ENCODE assay signal across 8 mouse cellular contexts in genomic region chr16:4667190-4667808, GRCm38 (mm10). TPM values are rescaled to one million over a fixed set of nuclear protein-coding genes. Genes with fewer than 3 reads are reported as not detected.
DNase-seq lines count a peak whose midpoint lies in the region; ATAC-seq and TF ChIP-seq lines count a peak whose summit lies in the region.

No protein-coding gene starts in this region.

- WGBS in forebrain, embryonic 11.5 days, result 19% methylated on average over 3 of the region's 3 CpGs
- 18% methylated on average over 3 of the region's 3 CpGs for WGBS in liver, embryonic 14.5 days (ENCODE audit: insufficient replicate concordance)
- WGBS in neural tube, embryonic 12.5 days, result 26% methylated on average over 3 of the region's 3 CpGs
- 32% methylated on average over 3 of the region's 3 CpGs for WGBS in stomach, embryonic 16.5 days

- in situ Hi-C loops in CH12.LX (cut with MboI; ENCODE audit: low pct_ligation_motif_present, low pct_unique_long_range_greater_than_20kb, low sequenced_read_pairs), result no loop called here

- H3K27ac ChIP-seq in CH12.LX (ENCODE audit: insufficient read depth, low read depth), result no peak overlapping the region
- H3K27ac ChIP-seq in forebrain, embryonic 11.5 days (ENCODE audit: low read depth, low read length), result no peak overlapping the region
- H3K27ac ChIP-seq in liver, embryonic 14.5 days, result no peak overlapping the region
- H3K27ac ChIP-seq in neural tube, embryonic 12.5 days, result no peak overlapping the region
- no peak overlapping the region for H3K27ac ChIP-seq in stomach, embryonic 16.5 days (ENCODE audit: low read length)

- H3K36me3 ChIP-seq in CH12.LX (replicated peaks in 1 of 2; ENCODE audit: control insufficient read depth in 1 of 2, insufficient read depth in 1 of 2, low read length in 1 of 2), result peaks cover 73 to 88% of the 10 kb centered on the region in 2 experiments
- no peaks in the 10 kb centered on the region for H3K36me3 ChIP-seq in forebrain, embryonic 11.5 days (ENCODE audit: control insufficient read depth, insufficient read depth, low read length)
- no peaks in the 10 kb centered on the region; the same call in 1 of the 2 replicates for H3K36me3 ChIP-seq in liver, embryonic 14.5 days (replicated peaks; ENCODE audit: control insufficient read depth, insufficient read depth, low read depth)
- H3K36me3 ChIP-seq in neural tube, embryonic 12.5 days, result peaks cover 50% of the 10 kb centered on the region
- H3K36me3 ChIP-seq in stomach, embryonic 16.5 days (ENCODE audit: control insufficient read depth, insufficient read depth, low read length), result peaks cover under 1% of the 10 kb centered on the region; the same call in 1 of the 2 replicates

- peak; percentile 88 to 99 for TF ChIP-seq CTCF in CH12.LX (conservative IDR thresholded peaks at IDR 0.05 in 1 of 2, IDR thresholded peaks at IDR 0.05 in 1 of 2; ENCODE audit: low read depth in 2 of 2, low read length in 2 of 2)
- TF ChIP-seq CTCF in liver, embryonic 14.5 days (IDR thresholded peaks at IDR 0.05; ENCODE audit: low read depth), result peak; percentile 97

- TF ChIP-seq EP300 in CH12.LX (IDR thresholded peaks at IDR 0.05; ENCODE audit: low read length), result no peak
- no peak for TF ChIP-seq EP300 in liver, embryonic 14.5 days (IDR thresholded peaks at IDR 0.05; ENCODE audit: low read depth)

- dilution Hi-C loops in CH12.LX (cut with MboI; ENCODE audit: extremely low pct_ligation_motif_present, extremely low pct_unique_long_range_greater_than_20kb, low sequenced_read_pairs), result no loop called here

- H3K9me3 ChIP-seq in CH12.LX (replicated peaks; ENCODE audit: low read length), result no peaks in the 10 kb centered on the region
- no peaks in the 10 kb centered on the region for H3K9me3 ChIP-seq in forebrain, embryonic 11.5 days (ENCODE audit: control insufficient read depth, low read length)
- no peaks in the 10 kb centered on the region for H3K9me3 ChIP-seq in liver, embryonic 14.5 days (ENCODE audit: control insufficient read depth, low read length)
- no peaks in the 10 kb centered on the region for H3K9me3 ChIP-seq in neural tube, embryonic 12.5 days
- no peaks in the 10 kb centered on the region for H3K9me3 ChIP-seq in stomach, embryonic 16.5 days (replicated peaks; ENCODE audit: control insufficient read depth, low read length)

- H3K4me1 ChIP-seq in CH12.LX (ENCODE audit: control insufficient read depth in 1 of 2, insufficient read depth in 2 of 2), result peaks cover 0 to 15% of the 10 kb centered on the region in 2 experiments; a peak in 2 of 4 replicates
- no peaks in the 10 kb centered on the region for H3K4me1 ChIP-seq in forebrain, embryonic 11.5 days (replicated peaks; ENCODE audit: control insufficient read depth, insufficient read depth, low read length)
- no peaks in the 10 kb centered on the region for H3K4me1 ChIP-seq in liver, embryonic 14.5 days (replicated peaks; ENCODE audit: control insufficient read depth in 2 of 2, insufficient read depth in 2 of 2, low read length in 1 of 2)
- no peaks in the 10 kb centered on the region for H3K4me1 ChIP-seq in neural tube, embryonic 12.5 days
- no peaks in the 10 kb centered on the region for H3K4me1 ChIP-seq in stomach, embryonic 16.5 days (ENCODE audit: control insufficient read depth, insufficient read depth, low read length)

- H3K9ac ChIP-seq in CH12.LX (ENCODE audit: insufficient read depth, low read depth), result no peak overlapping the region
- no peak overlapping the region for H3K9ac ChIP-seq in forebrain, embryonic 11.5 days (ENCODE audit: low read length)
- no peak overlapping the region for H3K9ac ChIP-seq in liver, embryonic 14.5 days (replicated peaks)
- H3K9ac ChIP-seq in neural tube, embryonic 12.5 days, result no peak overlapping the region
- peak overlapping the region; percentile 13; the same call in 1 of the 2 replicates for H3K9ac ChIP-seq in stomach, embryonic 16.5 days (ENCODE audit: low read length)

- H3K4me3 ChIP-seq in CH12.LX (replicated peaks in 1 of 3; ENCODE audit: low read depth in 2 of 3, low read length in 2 of 3, poor library complexity in 1 of 3), result no peak overlapping the region
- no peak overlapping the region for H3K4me3 ChIP-seq in forebrain, embryonic 11.5 days (ENCODE audit: low read depth, low read length)
- H3K4me3 ChIP-seq in liver, embryonic 14.5 days (ENCODE audit: insufficient read depth in 1 of 2, low read depth in 2 of 2, low read length in 2 of 2), result no peak overlapping the region
- H3K4me3 ChIP-seq in neural tube, embryonic 12.5 days, result no peak overlapping the region
- H3K4me3 ChIP-seq in stomach, embryonic 16.5 days (replicated peaks; ENCODE audit: low read length), result no peak overlapping the region

- no peaks in the 10 kb centered on the region for H3K79me2 ChIP-seq in CH12.LX (replicated peaks; ENCODE audit: control insufficient read depth, extremely low read depth, insufficient read depth, poor library complexity, severe bottlenecking)

- H3K27me3 ChIP-seq in CH12.LX (replicated peaks), result no peaks in the 10 kb centered on the region
- H3K27me3 ChIP-seq in forebrain, embryonic 11.5 days (ENCODE audit: control insufficient read depth, insufficient read depth, low read length), result no peaks in the 10 kb centered on the region
- no peaks in the 10 kb centered on the region for H3K27me3 ChIP-seq in liver, embryonic 14.5 days (ENCODE audit: control insufficient read depth, insufficient read depth, low read length)
- H3K27me3 ChIP-seq in neural tube, embryonic 12.5 days (replicated peaks), result no peaks in the 10 kb centered on the region
- H3K27me3 ChIP-seq in stomach, embryonic 16.5 days (ENCODE audit: control insufficient read depth, insufficient read depth, low read length), result no peaks in the 10 kb centered on the region

- no peak for TF ChIP-seq POLR2A in CH12.LX (IDR thresholded peaks at IDR 0.05; ENCODE audit: low read depth, low read length)

- peak; percentile 93 for DNase-seq in CH12.LX (ENCODE audit: extremely low read depth)
- peak; percentile 80 for DNase-seq in c-Kit-positive CD71-negative TER-119-negative erythroid progenitor cells, embryonic 14.5 days (ENCODE audit: low read depth)
- peak; percentile 89 for DNase-seq in forebrain, embryonic 11.5 days (ENCODE audit: low spot score)
- DNase-seq in heart, postnatal 10 days, result peak; percentile 92 to 95
- peak; percentile 91 to 97 for DNase-seq in kidney, postnatal 36 days
- DNase-seq in liver, embryonic 14.5 days (ENCODE audit: low read depth in 3 of 3, low spot score in 3 of 3), result peak; percentile 57 to 61 (median 61)

- peak; percentile 99 for TF ChIP-seq RAD21 in CH12.LX (IDR thresholded peaks at IDR 0.05; ENCODE audit: low read depth, low read length)

- peak; percentile 74 for ATAC-seq in forebrain, embryonic 11.5 days (replicated peaks; ENCODE audit: low FRiP score)
- peak; percentile 69; the same call in 1 of the 2 replicates for ATAC-seq in liver, embryonic 14.5 days (ENCODE audit: insufficient read depth)
- ATAC-seq in neural tube, embryonic 12.5 days (ENCODE audit: low FRiP score, low read depth), result peak; percentile 78
- peak; percentile 90; the same call in 1 of the 2 replicates for ATAC-seq in stomach, embryonic 16.5 days (ENCODE audit: insufficient read depth, low FRiP score)

- no peak overlapping the region for H3K4me2 ChIP-seq in CH12.LX (ENCODE audit: insufficient read depth, low read depth, poor library complexity, severe bottlenecking)
- no peak overlapping the region for H3K4me2 ChIP-seq in forebrain, embryonic 11.5 days (ENCODE audit: low read depth, low read length, severe bottlenecking)
- H3K4me2 ChIP-seq in liver, embryonic 14.5 days (ENCODE audit: low read depth), result no peak overlapping the region
- H3K4me2 ChIP-seq in neural tube, embryonic 12.5 days (replicated peaks), result no peak overlapping the region
- no peak overlapping the region for H3K4me2 ChIP-seq in stomach, embryonic 16.5 days (ENCODE audit: low read depth, low read length)

- intact Hi-C loops in heart, postnatal 10 days (cut with DNase I), result loop anchor here (1.0 to 2.0 kb wide), 3 partner anchors 37 to 124 kb away; no protein-coding TSS in a partner anchor

RNA-seq across cellular contexts. Expression of gene Coro7, which starts 12.3 kb away (rescaled TPM):
- total RNA-seq in CH12.LX (2012; rRNA removed) (19.8 and 20.0 TPM in 2 replicates), CH12.LX (2014; rRNA removed) (5.7 and 6.1 TPM in 2 replicates)
- 40.2 and 43.2 TPM in 2 replicates for polyA plus RNA-seq in CH12.LX (2012; ENCODE audit: insufficient read length, low read depth)
- 20.5 and 23.3 TPM in 2 replicates for polyA plus RNA-seq in forebrain, embryonic 11.5 days (2014; fragmentation: Nextera tagmentation; extraction: Ambion mirVana)
- 10 to 100 TPM; 24.6 to 26.1 TPM for total RNA-seq in heart, postnatal 10 days (2021)
- polyA plus RNA-seq in liver, embryonic 14.5 days (2012; rRNA removed), result 9.7 and 10.4 TPM in 2 replicates
- 5.1 and 5.2 TPM in 2 replicates for polyA plus RNA-seq in liver, embryonic 14.5 days (2014; fragmentation: Nextera tagmentation; extraction: Ambion mirVana)
- 23.6 and 31.2 TPM in 2 replicates for polyA plus RNA-seq in neural tube, embryonic 12.5 days (2016; fragmentation: Nextera tagmentation; extraction: Ambion mirVana)
- polyA plus RNA-seq in stomach, embryonic 16.5 days (2015; fragmentation: Nextera tagmentation; extraction: Ambion mirVana), result 19.7 and 20.6 TPM in 2 replicates

RNA-seq across cellular contexts. Expression of gene Dnaja3, which starts 27.5 kb away (rescaled TPM):
- 80.4 and 81.8 TPM in 2 replicates for total RNA-seq in CH12.LX (2012; rRNA removed)
- 85.1 and 85.3 TPM in 2 replicates for total RNA-seq in CH12.LX (2014; rRNA removed)
- 51.5 and 56.6 TPM in 2 replicates for polyA plus RNA-seq in CH12.LX (2012; ENCODE audit: insufficient read length, low read depth)
- 57.7 and 60.7 TPM in 2 replicates for polyA plus RNA-seq in forebrain, embryonic 11.5 days (2014; fragmentation: Nextera tagmentation; extraction: Ambion mirVana)
- total RNA-seq in heart, postnatal 10 days (2021), result 100 to 1,000 TPM; 106 to 107 TPM
- polyA plus RNA-seq in liver, embryonic 14.5 days (2012; rRNA removed), result 13.6 and 18.8 TPM in 2 replicates
- 34.1 and 37.3 TPM in 2 replicates for polyA plus RNA-seq in liver, embryonic 14.5 days (2014; fragmentation: Nextera tagmentation; extraction: Ambion mirVana)
- polyA plus RNA-seq in neural tube, embryonic 12.5 days (2016; fragmentation: Nextera tagmentation; extraction: Ambion mirVana), result 51.5 and 56.4 TPM in 2 replicates
- polyA plus RNA-seq in stomach, embryonic 16.5 days (2015; fragmentation: Nextera tagmentation; extraction: Ambion mirVana), result 73.1 and 76.6 TPM in 2 replicates

RNA-seq across cellular contexts. Expression of gene Vasn, which starts 27.6 kb away (rescaled TPM):
- total RNA-seq in CH12.LX (2012; rRNA removed) (1.4 and 2.0 TPM in 2 replicates), CH12.LX (2014; rRNA removed) (2.2 TPM in 2 replicates)
- polyA plus RNA-seq in CH12.LX (2012; ENCODE audit: insufficient read length, low read depth), result 4.1 and 5.0 TPM in 2 replicates
- polyA plus RNA-seq in forebrain, embryonic 11.5 days (2014; fragmentation: Nextera tagmentation; extraction: Ambion mirVana), result 7.6 and 7.7 TPM in 2 replicates
- 10 to 100 TPM; 13.6 to 18.0 TPM for total RNA-seq in heart, postnatal 10 days (2021)
- 2.5 and 2.9 TPM in 2 replicates for polyA plus RNA-seq in liver, embryonic 14.5 days (2012; rRNA removed)
- 1.2 TPM in 2 replicates for polyA plus RNA-seq in liver, embryonic 14.5 days (2014; fragmentation: Nextera tagmentation; extraction: Ambion mirVana)
- polyA plus RNA-seq in neural tube, embryonic 12.5 days (2016; fragmentation: Nextera tagmentation; extraction: Ambion mirVana), result 10.9 and 11.3 TPM in 2 replicates
- 18.3 and 18.4 TPM in 2 replicates for polyA plus RNA-seq in stomach, embryonic 16.5 days (2015; fragmentation: Nextera tagmentation; extraction: Ambion mirVana)

RNA-seq across cellular contexts. Expression of gene Pam16, which starts 42.5 kb away (rescaled TPM):
- total RNA-seq in CH12.LX (2012; rRNA removed) (152 and 158 TPM in 2 replicates), CH12.LX (2014; rRNA removed) (93.3 and 103 TPM in 2 replicates)
- 11.6 and 38.2 TPM in 2 replicates for polyA plus RNA-seq in CH12.LX (2012; ENCODE audit: insufficient read length, low read depth)
- 87.4 and 91.4 TPM in 2 replicates for polyA plus RNA-seq in forebrain, embryonic 11.5 days (2014; fragmentation: Nextera tagmentation; extraction: Ambion mirVana)
- 100 to 1,000 TPM in 1 of 2 experiments, 10 to 100 TPM in 1; 96.6 to 125 TPM for total RNA-seq in heart, postnatal 10 days (2021)
- polyA plus RNA-seq in liver, embryonic 14.5 days (2012; rRNA removed), result 24.1 and 41.3 TPM in 2 replicates
- 64.4 and 68.0 TPM in 2 replicates for polyA plus RNA-seq in liver, embryonic 14.5 days (2014; fragmentation: Nextera tagmentation; extraction: Ambion mirVana)
- polyA plus RNA-seq in neural tube, embryonic 12.5 days (2016; fragmentation: Nextera tagmentation; extraction: Ambion mirVana), result 121 and 143 TPM in 2 replicates
- 47.9 and 75.3 TPM in 2 replicates for polyA plus RNA-seq in stomach, embryonic 16.5 days (2015; fragmentation: Nextera tagmentation; extraction: Ambion mirVana)

RNA-seq across cellular contexts. Expression of gene Nmral1, which starts 51.9 kb away (rescaled TPM):
- total RNA-seq in CH12.LX (2012; rRNA removed) (20.0 and 20.3 TPM in 2 replicates), CH12.LX (2014; rRNA removed) (2.4 and 3.6 TPM in 2 replicates)
- 3.2 TPM in 2 replicates for polyA plus RNA-seq in CH12.LX (2012; ENCODE audit: insufficient read length, low read depth)
- 212 and 220 TPM in 2 replicates for polyA plus RNA-seq in forebrain, embryonic 11.5 days (2014; fragmentation: Nextera tagmentation; extraction: Ambion mirVana)
- 1 to 10 TPM; 7.0 to 7.8 TPM for total RNA-seq in heart, postnatal 10 days (2021)
- 27.0 and 36.6 TPM in 2 replicates for polyA plus RNA-seq in liver, embryonic 14.5 days (2012; rRNA removed)
- 45.2 and 48.2 TPM in 2 replicates for polyA plus RNA-seq in liver, embryonic 14.5 days (2014; fragmentation: Nextera tagmentation; extraction: Ambion mirVana)
- 98.7 and 105 TPM in 2 replicates for polyA plus RNA-seq in neural tube, embryonic 12.5 days (2016; fragmentation: Nextera tagmentation; extraction: Ambion mirVana)
- polyA plus RNA-seq in stomach, embryonic 16.5 days (2015; fragmentation: Nextera tagmentation; extraction: Ambion mirVana), result 44.7 and 45.6 TPM in 2 replicates
